Mouse (Mus musculus): Measurements from ENCODE around the gene Slc38a10. TPM values are rescaled to one million over a fixed set of nuclear protein-coding genes. Genes with fewer than 3 reads are reported as not detected.

Slc38a10 gene
- polyA plus RNA-seq, 1 experiment from 2014 or later, result 78.8 TPM

DNA sequence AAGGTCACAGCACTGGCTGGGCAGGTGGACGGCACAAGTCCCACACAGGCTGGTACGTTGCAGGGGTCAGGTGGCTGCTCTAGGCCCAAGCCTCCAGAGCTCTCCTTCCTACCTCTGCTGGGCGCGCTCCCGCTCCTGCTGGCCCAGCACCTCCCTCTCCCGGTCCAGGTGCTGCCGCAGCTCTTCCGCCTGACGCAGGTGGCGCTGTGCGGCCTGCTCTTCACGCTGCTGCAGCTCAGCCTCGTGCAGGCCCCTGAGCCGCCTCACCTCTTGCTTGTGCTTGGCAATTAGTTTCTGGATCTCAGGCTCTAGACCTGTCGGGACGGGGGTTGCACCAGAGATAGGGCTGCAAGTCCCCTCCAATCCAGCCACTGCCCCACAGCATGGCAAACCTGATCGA lies 83.3 kb downstream of the Slc38a10 start:
- ATAC-seq (ENCODE audit: low read depth), result no peak
- DNase-seq (ENCODE audit: low spot score), result no peak
- H3K36me3 ChIP-seq (ENCODE audit: control insufficient read depth, insufficient read depth, low read length), result peaks cover 79% of the 10 kb centered on the region

DNA sequence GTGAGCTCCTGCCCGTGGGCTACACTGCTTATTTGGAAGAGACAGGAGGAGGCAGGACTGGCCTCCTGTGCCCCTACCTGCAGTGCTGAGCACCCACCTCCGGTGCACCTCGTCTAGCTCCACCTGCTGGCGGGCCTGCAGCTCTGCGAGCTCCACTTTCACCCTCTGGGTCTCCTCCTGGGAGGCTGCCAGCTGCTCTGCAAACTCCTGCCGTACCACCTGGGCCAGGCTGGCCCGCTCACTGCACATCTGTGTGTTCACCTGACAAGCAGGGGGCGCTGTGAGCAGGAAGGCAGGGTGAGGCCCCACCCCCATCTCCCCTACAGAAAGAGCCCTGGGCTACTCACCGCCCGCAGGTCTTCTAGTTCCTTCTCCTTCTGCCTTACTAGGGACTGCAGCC lies 85.9 kb downstream of the Slc38a10 start:
- H3K4me2 ChIP-seq (ENCODE audit: low read depth, low read length), result no peak overlapping the region
- no peaks in the 10 kb centered on the region for H3K9me3 ChIP-seq (ENCODE audit: control insufficient read depth, low read length)
- no peak overlapping the region for H3K4me3 ChIP-seq (ENCODE audit: low read depth, low read length)
- 41% methylated on average over 8 of the region's 10 CpGs for WGBS
- H3K36me3 ChIP-seq (ENCODE audit: control insufficient read depth, insufficient read depth, low read length), result peaks cover 54% of the 10 kb centered on the region
- H3K9ac ChIP-seq (ENCODE audit: low read depth, low read length), result no peak overlapping the region
- no peaks in the 10 kb centered on the region for H3K27me3 ChIP-seq (replicated peaks; ENCODE audit: control insufficient read depth, insufficient read depth, low read length)
- no peaks in the 10 kb centered on the region for H3K4me1 ChIP-seq (ENCODE audit: control insufficient read depth, insufficient read depth, low read length)
- peak; percentile 63 for ATAC-seq (ENCODE audit: low read depth)
- no peak overlapping the region for H3K27ac ChIP-seq (replicated peaks; ENCODE audit: low read depth, low read length)
- DNase-seq (ENCODE audit: low spot score), result peak; percentile 74

More for the DNA sequence above, 83.3 kb downstream of the Slc38a10 start:
- no peak overlapping the region for H3K27ac ChIP-seq (replicated peaks; ENCODE audit: low read depth, low read length)
- H3K9ac ChIP-seq (ENCODE audit: low read depth, low read length), result no peak overlapping the region
- H3K4me3 ChIP-seq (ENCODE audit: low read depth, low read length), result no peak overlapping the region
- WGBS, result 61% methylated on average over 14 of the region's 17 CpGs
- H3K4me2 ChIP-seq (ENCODE audit: low read depth, low read length), result no peak overlapping the region
- H3K4me1 ChIP-seq (ENCODE audit: control insufficient read depth, insufficient read depth, low read length), result no peaks in the 10 kb centered on the region
- H3K9me3 ChIP-seq (ENCODE audit: control insufficient read depth, low read length), result no peaks in the 10 kb centered on the region
- H3K27me3 ChIP-seq (replicated peaks; ENCODE audit: control insufficient read depth, insufficient read depth, low read length), result no peaks in the 10 kb centered on the region

DNA sequence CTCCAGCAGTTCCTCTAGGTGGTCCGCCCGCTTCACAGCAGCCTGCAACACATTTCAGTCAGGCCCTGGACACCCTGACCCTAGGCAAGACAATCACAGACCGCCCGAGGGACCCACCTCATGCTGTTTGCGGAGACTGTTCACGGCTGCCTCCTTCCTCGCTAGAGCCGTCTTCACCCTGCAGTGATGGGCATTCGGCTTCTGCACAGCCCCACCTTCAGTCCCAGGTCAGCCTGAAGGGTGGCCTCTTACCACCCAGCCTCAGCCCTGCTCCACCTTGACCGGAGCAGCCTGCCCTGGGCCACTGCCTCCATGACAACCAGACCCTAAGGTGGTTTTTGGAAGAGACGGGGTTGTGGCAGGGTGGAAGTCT lies 86.5 kb downstream of the Slc38a10 start:
- Histone ChIP-seq H3K9me3 (ENCODE audit: control insufficient read depth, low read length) (no peaks in the 10 kb centered on the region), H3K9ac (ENCODE audit: low read depth, low read length) (no peak overlapping the region), H3K4me1 (ENCODE audit: control insufficient read depth, insufficient read depth, low read length) (no peaks in the 10 kb centered on the region), H3K4me2 (ENCODE audit: low read depth, low read length) (no peak overlapping the region), H3K4me3 (ENCODE audit: low read depth, low read length) (no peak overlapping the region), H3K27ac (replicated peaks; ENCODE audit: low read depth, low read length) (no peak overlapping the region), H3K27me3 (replicated peaks; ENCODE audit: control insufficient read depth, insufficient read depth, low read length) (no peaks in the 10 kb centered on the region), H3K36me3 (ENCODE audit: control insufficient read depth, insufficient read depth, low read length) (peaks cover 47% of the 10 kb centered on the region)
- no peak for ATAC-seq (ENCODE audit: low read depth)
- DNase-seq (ENCODE audit: low spot score), result no peak
- WGBS, result 89% methylated on average over 11 of the region's 11 CpGs

DNA sequence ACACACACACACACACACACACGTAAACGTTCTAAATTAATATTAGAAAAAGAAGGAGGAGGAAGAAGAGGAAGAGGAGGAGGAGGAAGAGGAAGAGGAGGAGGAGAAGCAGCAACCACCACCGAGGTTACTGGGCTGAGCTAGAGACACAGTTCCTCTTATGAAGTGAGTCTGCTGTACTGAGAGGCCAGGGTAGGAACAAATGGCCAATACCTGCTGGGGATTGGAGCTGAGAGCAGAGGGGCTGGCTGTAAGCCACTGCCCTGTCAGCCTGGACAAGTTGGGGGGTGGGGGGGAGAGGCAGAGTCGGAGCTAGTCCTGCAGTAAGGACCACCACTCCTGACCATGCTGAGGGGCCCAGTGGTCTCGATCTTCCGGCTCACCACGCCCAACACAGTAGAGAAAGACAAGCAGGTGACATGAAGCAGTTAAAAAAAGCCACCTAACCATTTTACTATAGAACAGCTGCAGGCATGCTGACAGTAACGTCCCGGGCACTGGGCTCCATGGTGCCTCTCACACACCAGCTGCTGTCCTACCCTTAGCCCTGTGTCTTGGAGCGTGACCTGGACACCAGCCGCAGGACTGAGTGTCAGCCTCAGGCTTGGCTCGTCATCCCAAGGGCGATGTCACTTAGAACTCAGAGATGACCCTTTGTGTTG lies 87.0 kb downstream of the Slc38a10 start:
- H3K27ac ChIP-seq (replicated peaks; ENCODE audit: low read depth, low read length), result no peak overlapping the region
- H3K4me2 ChIP-seq (ENCODE audit: low read depth, low read length), result no peak overlapping the region
- WGBS, result 89% methylated on average over 13 of the region's 13 CpGs
- no peaks in the 10 kb centered on the region for H3K4me1 ChIP-seq (ENCODE audit: control insufficient read depth, insufficient read depth, low read length)
- no peak overlapping the region for H3K4me3 ChIP-seq (ENCODE audit: low read depth, low read length)
- ATAC-seq (ENCODE audit: low read depth), result no peak
- H3K27me3 ChIP-seq (replicated peaks; ENCODE audit: control insufficient read depth, insufficient read depth, low read length), result no peaks in the 10 kb centered on the region
- H3K9me3 ChIP-seq (ENCODE audit: control insufficient read depth, low read length), result no peaks in the 10 kb centered on the region
- no peak for DNase-seq (ENCODE audit: low spot score)
- peaks cover 46% of the 10 kb centered on the region for H3K36me3 ChIP-seq (ENCODE audit: control insufficient read depth, insufficient read depth, low read length)
- H3K9ac ChIP-seq (ENCODE audit: low read depth, low read length), result no peak overlapping the region

DNA sequence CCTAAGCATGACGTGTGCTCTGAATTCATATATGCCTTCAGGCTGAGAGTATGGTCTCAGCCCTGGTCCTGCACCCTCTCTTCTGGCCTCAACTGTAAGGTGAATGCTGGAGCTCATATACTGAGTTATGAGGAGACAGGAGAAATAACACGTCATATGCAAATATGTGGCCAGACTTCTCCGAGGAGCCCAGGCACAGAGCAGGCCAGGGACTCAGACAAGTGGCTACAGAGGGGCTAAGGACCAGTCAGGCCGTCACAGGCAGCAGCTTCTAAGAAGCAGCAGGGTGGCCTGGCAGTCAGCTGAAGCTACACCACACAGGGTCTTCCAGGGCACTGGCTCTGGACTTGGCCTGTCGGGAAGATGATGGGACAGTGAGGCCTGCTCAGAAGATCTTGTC lies 87.8 kb downstream of the Slc38a10 start:
- Histone ChIP-seq H3K27ac (replicated peaks; ENCODE audit: low read depth, low read length) (no peak overlapping the region), H3K9me3 (ENCODE audit: control insufficient read depth, low read length) (no peaks in the 10 kb centered on the region), H3K4me2 (ENCODE audit: low read depth, low read length) (no peak overlapping the region), H3K36me3 (ENCODE audit: control insufficient read depth, insufficient read depth, low read length) (peaks cover 43% of the 10 kb centered on the region), H3K27me3 (replicated peaks; ENCODE audit: control insufficient read depth, insufficient read depth, low read length) (no peaks in the 10 kb centered on the region), H3K4me3 (ENCODE audit: low read depth, low read length) (no peak overlapping the region), H3K9ac (ENCODE audit: low read depth, low read length) (no peak overlapping the region), H3K4me1 (ENCODE audit: control insufficient read depth, insufficient read depth, low read length) (no peaks in the 10 kb centered on the region)
- no peak for DNase-seq (ENCODE audit: low spot score)
- WGBS, result 78% methylated on average over 5 of the region's 5 CpGs
- ATAC-seq (ENCODE audit: low read depth), result no peak

DNA sequence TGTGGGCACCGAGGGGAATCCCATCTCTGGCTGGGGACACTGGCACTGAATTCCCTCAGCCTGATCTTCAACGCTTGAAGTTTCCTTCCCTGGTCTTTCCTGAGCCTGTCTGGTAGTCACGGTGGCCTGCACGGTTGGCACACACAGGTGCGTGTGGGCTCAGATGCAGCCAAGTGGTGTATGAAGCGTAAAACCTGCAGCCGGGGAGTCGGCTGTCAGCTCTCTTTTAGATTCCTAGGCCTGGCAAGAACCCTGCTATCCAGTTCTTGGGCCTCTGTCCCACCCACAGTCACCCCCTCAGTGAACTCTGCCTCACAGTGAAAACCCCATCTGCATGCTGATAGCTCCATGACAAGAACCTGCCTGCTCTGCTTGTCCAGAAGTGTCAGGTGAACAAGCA lies 90.5 kb downstream of the Slc38a10 start:
- no peak overlapping the region for H3K27ac ChIP-seq (replicated peaks; ENCODE audit: low read depth, low read length)
- ATAC-seq (ENCODE audit: low read depth), result no peak
- H3K27me3 ChIP-seq (replicated peaks; ENCODE audit: control insufficient read depth, insufficient read depth, low read length), result no peaks in the 10 kb centered on the region
- DNase-seq (ENCODE audit: low spot score), result no peak
- H3K9me3 ChIP-seq (ENCODE audit: control insufficient read depth, low read length), result no peaks in the 10 kb centered on the region
- no peaks in the 10 kb centered on the region for H3K4me1 ChIP-seq (ENCODE audit: control insufficient read depth, insufficient read depth, low read length)
- H3K9ac ChIP-seq (ENCODE audit: low read depth, low read length), result no peak overlapping the region
- WGBS, result 73% methylated on average over 8 of the region's 8 CpGs
- no peak overlapping the region for H3K4me3 ChIP-seq (ENCODE audit: low read depth, low read length)
- H3K36me3 ChIP-seq (ENCODE audit: control insufficient read depth, insufficient read depth, low read length), result peaks cover 18% of the 10 kb centered on the region
- H3K4me2 ChIP-seq (ENCODE audit: low read depth, low read length), result no peak overlapping the region

DNA sequence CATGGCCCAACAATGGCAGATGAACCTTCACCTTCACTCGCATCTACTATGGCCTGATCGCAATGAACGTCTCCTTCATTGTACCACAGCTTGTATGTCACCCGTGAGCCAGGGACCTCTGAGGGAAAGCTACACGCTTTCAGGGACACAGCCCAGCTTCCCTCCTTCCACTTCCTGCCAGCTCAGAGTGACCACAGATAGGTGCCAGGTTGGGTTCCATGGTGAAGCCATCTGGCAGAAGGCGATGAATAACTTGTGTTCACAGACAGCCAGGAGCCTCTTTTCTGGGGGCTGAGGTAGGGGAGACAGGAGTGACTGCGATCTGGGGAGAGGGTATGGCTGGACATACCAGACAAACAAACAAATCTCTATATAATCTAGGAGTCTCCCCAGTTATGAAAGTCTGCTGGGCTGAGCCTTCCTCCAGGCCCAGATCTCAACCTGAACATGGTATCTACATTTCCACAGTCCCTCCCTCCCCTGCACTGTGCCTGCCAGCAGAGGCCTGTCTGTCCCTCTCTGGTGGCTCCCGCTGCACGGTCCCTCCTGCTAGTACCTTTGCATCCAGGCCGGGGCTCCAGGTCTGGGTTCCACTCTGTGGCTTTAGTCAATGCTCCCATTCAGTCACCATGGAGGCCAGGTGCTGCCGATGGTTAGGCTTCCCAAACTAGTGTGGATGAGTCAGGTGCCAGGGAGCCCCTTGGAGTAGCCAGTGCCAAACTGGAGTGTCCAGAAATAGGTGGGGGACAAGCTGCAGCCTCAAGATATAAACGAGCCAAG lies 95.0 kb downstream of the Slc38a10 start:
- Histone ChIP-seq H3K36me3 (ENCODE audit: control insufficient read depth, insufficient read depth, low read length) (no peaks in the 10 kb centered on the region), H3K9me3 (ENCODE audit: control insufficient read depth, low read length) (no peaks in the 10 kb centered on the region), H3K4me3 (ENCODE audit: low read depth, low read length) (no peak overlapping the region), H3K4me1 (ENCODE audit: control insufficient read depth, insufficient read depth, low read length) (peaks cover 4% of the 10 kb centered on the region; the same call in 1 of the 2 replicates), H3K27ac (replicated peaks; ENCODE audit: low read depth, low read length) (no peak overlapping the region), H3K9ac (ENCODE audit: low read depth, low read length) (no peak overlapping the region), H3K27me3 (replicated peaks; ENCODE audit: control insufficient read depth, insufficient read depth, low read length) (no peaks in the 10 kb centered on the region), H3K4me2 (ENCODE audit: low read depth, low read length) (no peak overlapping the region)
- WGBS, result 72% methylated on average over 12 of the region's 12 CpGs
- no peak for ATAC-seq (ENCODE audit: low read depth)
- no peak for DNase-seq (ENCODE audit: low spot score)

Data from embryonic facial prominence, embryonic 14.5 days (tissue).